8 mouse cellular contexts compared by ENCODE assay signal in genomic region chr16:10838487-10839245, GRCm38 (mm10). TPM values are rescaled to one million over a fixed set of nuclear protein-coding genes. Genes with fewer than 3 reads are reported as not detected.
A peak's percentile ranks its signal among the peaks of the same experiment; 100 is the strongest.
DNase-seq lines count a peak whose midpoint lies in the region; ATAC-seq and TF ChIP-seq lines count a peak whose summit lies in the region.
"Had no signal": no experiment of that assay in that cellular context is flagged by ENCODE, and none has a peak within 500 bp of the region (broad histone marks: within the 10 kb centered on the region; RNA-seq: fewer than 3 reads in every experiment).

No protein-coding gene starts in this region.

- TF ChIP-seq EP300 in liver, postnatal 0 days (IDR thresholded peaks at IDR 0.05; ENCODE audit: low read depth), result no peak

- H3K4me1 ChIP-seq in liver, postnatal 0 days (ENCODE audit: insufficient read depth), result peaks cover 34% of the 10 kb centered on the region
- 0 out of 2 replicates have a peak, but pooled peaks cover 5% of the 10 kb centered on the region for H3K4me1 ChIP-seq in forebrain, embryonic 14.5 days (ENCODE audit: control insufficient read depth, insufficient read depth, low read length)

- peak; percentile 65 to 86 for ATAC-seq in hematopoietic stem cell, adult 5-6 weeks (replicated peaks in 1 of 2; ENCODE audit: insufficient read depth in 1 of 2, low FRiP score in 2 of 2, low TSS enrichment in 1 of 2, low read depth in 1 of 2, poor library complexity in 2 of 2, severe bottlenecking in 2 of 2)
- no peak for ATAC-seq in liver, postnatal 0 days
- no peak for ATAC-seq in forebrain, embryonic 14.5 days

- peak overlapping the region; percentile 42 for H3K4me2 ChIP-seq in liver, postnatal 0 days (ENCODE audit: low read depth, low read length)
- H3K4me2 ChIP-seq in forebrain, embryonic 14.5 days (ENCODE audit: low read length), result no peak overlapping the region

- intact Hi-C loops in left cerebral cortex, postnatal 4 days (cut with DNase I), result no loop called here

- 0 out of 2 replicates have a peak, but pooled peaks cover 3% of the 10 kb centered on the region for H3K36me3 ChIP-seq in liver, postnatal 0 days (replicated peaks; ENCODE audit: insufficient read depth, low read length)
- no peaks in the 10 kb centered on the region for H3K36me3 ChIP-seq in forebrain, embryonic 14.5 days (ENCODE audit: control insufficient read depth, insufficient read depth, low read length)

- H3K27ac ChIP-seq in liver, postnatal 0 days (ENCODE audit: low read depth), result peak overlapping the region; percentile 60
- H3K27ac ChIP-seq in forebrain, embryonic 14.5 days (ENCODE audit: low read depth, low read length), result no peak overlapping the region

- no peak for TF ChIP-seq CTCF in liver, postnatal 0 days (IDR thresholded peaks at IDR 0.05; ENCODE audit: low read depth)

- no peaks in the 10 kb centered on the region for H3K9me3 ChIP-seq in liver, postnatal 0 days (ENCODE audit: low read length)
- H3K9me3 ChIP-seq in forebrain, embryonic 14.5 days (replicated peaks; ENCODE audit: control insufficient read depth, low read length), result no peaks in the 10 kb centered on the region

- H3K27me3 ChIP-seq in liver, postnatal 0 days (ENCODE audit: insufficient read depth, low read length), result no peaks in the 10 kb centered on the region
- 0 out of 2 replicates have a peak, but pooled peaks cover 2% of the 10 kb centered on the region for H3K27me3 ChIP-seq in forebrain, embryonic 14.5 days (replicated peaks; ENCODE audit: control insufficient read depth, insufficient read depth, low read length)

- no peak overlapping the region for H3K9ac ChIP-seq in liver, postnatal 0 days (replicated peaks)
- H3K9ac ChIP-seq in forebrain, embryonic 14.5 days (ENCODE audit: low read length), result no peak overlapping the region

- peak; percentile 12 for DNase-seq in urinary bladder, postnatal 14 days (ENCODE audit: low spot score)
- no peak for DNase-seq in urinary bladder, postnatal 36 days (ENCODE audit: low spot score in 2 of 2)
- peak; percentile 32 for DNase-seq in liver, postnatal 0 days
- DNase-seq in left cerebral cortex, postnatal 4 days, result no peak
- no peak for DNase-seq in forebrain, embryonic 14.5 days (ENCODE audit: low spot score)
- DNase-seq in gastrocnemius, postnatal 4 days (ENCODE audit: low spot score in 2 of 2), result no peak

- WGBS in liver, postnatal 0 days (ENCODE audit: insufficient replicate concordance), result 32% methylated on average over 10 of the region's 10 CpGs
- WGBS in forebrain, embryonic 14.5 days, result 46% methylated on average over 10 of the region's 10 CpGs

- H3K4me3 ChIP-seq in liver, postnatal 0 days (ENCODE audit: low read depth, low read length), result no peak overlapping the region
- no peak overlapping the region for H3K4me3 ChIP-seq in forebrain, embryonic 14.5 days (ENCODE audit: low read depth, low read length)

RNA-seq across cellular contexts. Expression of gene Rmi2, which starts 3.8 kb away (rescaled TPM):
- total RNA-seq in hematopoietic stem cell, adult 5-6 weeks (2017), result 8.0 and 8.6 TPM in 2 replicates
- polyA plus RNA-seq in liver, postnatal 0 days (2015; fragmentation: Nextera tagmentation; extraction: Ambion mirVana), result 1.1 TPM in 2 replicates
- total RNA-seq in left cerebral cortex, postnatal 4 days (2021), result under 1 TPM; 0.62 to 0.70 TPM
- polyA plus RNA-seq in forebrain, embryonic 14.5 days (2014; fragmentation: Nextera tagmentation; extraction: Ambion mirVana), result 0.78 and 0.88 TPM in 2 replicates
- total RNA-seq in gastrocnemius, postnatal 4 days (2021), result 1 to 10 TPM; 1.6 to 1.8 TPM

RNA-seq across cellular contexts. Expression of gene Gm11172, which starts 26.0 kb away (rescaled TPM):
- not detected in 2 replicates for total RNA-seq in hematopoietic stem cell, adult 5-6 weeks (2017)
- polyA plus RNA-seq in liver, postnatal 0 days (2015; fragmentation: Nextera tagmentation; extraction: Ambion mirVana), result not detected in 2 replicates
- total RNA-seq in left cerebral cortex, postnatal 4 days (2021), result not detected
- not detected in 2 replicates for polyA plus RNA-seq in forebrain, embryonic 14.5 days (2014; fragmentation: Nextera tagmentation; extraction: Ambion mirVana)
- not detected for total RNA-seq in gastrocnemius, postnatal 4 days (2021)
- total RNA-seq: heart, postnatal 14 days had no signal

RNA-seq across cellular contexts. Expression of gene Prm1, which starts 33.0 kb away (rescaled TPM):
- not detected in 2 replicates for total RNA-seq in hematopoietic stem cell, adult 5-6 weeks (2017)
- polyA plus RNA-seq in liver, postnatal 0 days (2015; fragmentation: Nextera tagmentation; extraction: Ambion mirVana), result not detected in 2 replicates
- not detected for total RNA-seq in left cerebral cortex, postnatal 4 days (2021)
- not detected in 2 replicates for polyA plus RNA-seq in forebrain, embryonic 14.5 days (2014; fragmentation: Nextera tagmentation; extraction: Ambion mirVana)
- not detected for total RNA-seq in gastrocnemius, postnatal 4 days (2021)
- total RNA-seq: heart, postnatal 14 days had no signal

RNA-seq across cellular contexts. Expression of gene Prm2, which starts 42.7 kb away (rescaled TPM):
- not detected in 2 replicates for total RNA-seq in hematopoietic stem cell, adult 5-6 weeks (2017)
- not detected in 2 replicates for polyA plus RNA-seq in liver, postnatal 0 days (2015; fragmentation: Nextera tagmentation; extraction: Ambion mirVana)
- total RNA-seq in left cerebral cortex, postnatal 4 days (2021), result not detected
- polyA plus RNA-seq in forebrain, embryonic 14.5 days (2014; fragmentation: Nextera tagmentation; extraction: Ambion mirVana), result not detected in 2 replicates
- total RNA-seq in gastrocnemius, postnatal 4 days (2021), result not detected
- total RNA-seq: heart, postnatal 14 days had no signal

RNA-seq across cellular contexts. Expression of gene Prm3, which starts 48.0 kb away (rescaled TPM):
- not detected in 2 replicates for total RNA-seq in hematopoietic stem cell, adult 5-6 weeks (2017)
- polyA plus RNA-seq in liver, postnatal 0 days (2015; fragmentation: Nextera tagmentation; extraction: Ambion mirVana), result not detected in 2 replicates
- not detected for total RNA-seq in left cerebral cortex, postnatal 4 days (2021)
- not detected in 2 replicates for polyA plus RNA-seq in forebrain, embryonic 14.5 days (2014; fragmentation: Nextera tagmentation; extraction: Ambion mirVana)
- not detected for total RNA-seq in gastrocnemius, postnatal 4 days (2021)
- total RNA-seq: heart, postnatal 14 days had no signal

Comparison
In these comparisons a context has a peak if more than half of its experiments do, and no peak if none do; other contexts are left out.
1. DNase-seq: peak in urinary bladder, postnatal 14 days (single experiment) and liver, postnatal 0 days (single experiment); none in urinary bladder, postnatal 36 days (0 of 2), left cerebral cortex, postnatal 4 days (single experiment), forebrain, embryonic 14.5 days (single experiment) and gastrocnemius, postnatal 4 days (0 of 2).
2. ATAC-seq: peak in hematopoietic stem cell, adult 5-6 weeks (2 of 2); none in liver, postnatal 0 days (single experiment) and forebrain, embryonic 14.5 days (single experiment).